In the genomic region with DNA sequence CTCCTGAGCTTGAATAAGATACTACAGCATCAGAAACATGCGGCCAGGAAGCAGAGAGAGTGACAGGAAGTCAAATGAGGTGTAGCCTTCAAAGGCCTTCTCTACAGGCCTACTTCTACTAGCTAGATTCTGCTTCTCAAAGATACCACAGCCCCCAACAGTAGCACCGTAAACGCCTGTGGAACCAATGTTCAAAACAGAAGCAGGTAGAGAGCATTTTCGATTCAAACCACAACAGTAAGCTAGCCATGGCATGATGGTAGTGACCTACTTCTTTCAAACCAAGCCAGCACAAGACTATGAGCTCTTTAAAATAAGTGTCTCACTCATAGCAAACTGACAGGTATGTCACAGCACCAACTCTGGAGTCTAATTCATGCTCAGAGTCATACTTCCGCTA, we compare ENCODE assay signal across 31 mouse cellular contexts.
DNase-seq lines count a peak whose midpoint lies in the region; ATAC-seq lines count a peak whose summit lies in the region.
"Had no signal": no experiment of that assay in that cellular context is flagged by ENCODE, and none has a peak within 500 bp of the region (broad histone marks: within the 10 kb centered on the region; RNA-seq: fewer than 3 reads in every experiment).

No protein-coding gene starts in this region.

- 85% methylated on average over 5 of the region's 5 CpGs for WGBS in liver, embryonic 11.5 days

- H3K27me3 ChIP-seq in liver, embryonic 11.5 days (replicated peaks; ENCODE audit: control insufficient read depth, insufficient read depth, low read length) = no peaks in the 10 kb centered on the region
- H3K27me3 ChIP-seq: embryonic facial prominence, embryonic 13.5 days; forebrain, embryonic 12.5 days; heart, embryonic 15.5 days; intestine, embryonic 15.5 days; limb, embryonic 15.5 days; liver, embryonic 15.5 days had no signal

- no peaks in the 10 kb centered on the region for H3K36me3 ChIP-seq in liver, embryonic 11.5 days (ENCODE audit: control insufficient read depth, insufficient read depth, low read length)
- H3K36me3 ChIP-seq: embryonic facial prominence, embryonic 13.5 days; forebrain, embryonic 12.5 days; heart, embryonic 15.5 days; intestine, embryonic 15.5 days; limb, embryonic 15.5 days; liver, embryonic 15.5 days; midbrain, embryonic 10.5 days had no signal

- H3K4me1 ChIP-seq in liver, embryonic 11.5 days (replicated peaks; ENCODE audit: control insufficient read depth, insufficient read depth, low read length) = no peaks in the 10 kb centered on the region
- H3K4me1 ChIP-seq: embryonic facial prominence, embryonic 13.5 days; forebrain, embryonic 12.5 days; heart, embryonic 15.5 days; intestine, embryonic 15.5 days; limb, embryonic 15.5 days; liver, embryonic 15.5 days had no signal

- no peak overlapping the region for H3K9ac ChIP-seq in liver, embryonic 11.5 days (ENCODE audit: low read depth, low read length)
- H3K9ac ChIP-seq: embryonic facial prominence, embryonic 13.5 days; forebrain, embryonic 12.5 days; heart, embryonic 15.5 days; hindbrain, embryonic 14.5 days; intestine, embryonic 15.5 days; limb, embryonic 15.5 days; liver, embryonic 15.5 days had no signal

- H3K9me3 ChIP-seq in liver, embryonic 11.5 days (ENCODE audit: control insufficient read depth, low read length) = no peaks in the 10 kb centered on the region
- H3K9me3 ChIP-seq: embryonic facial prominence, embryonic 13.5 days; forebrain, embryonic 12.5 days; heart, embryonic 15.5 days; intestine, embryonic 15.5 days; limb, embryonic 15.5 days; liver, embryonic 15.5 days; midbrain, embryonic 10.5 days had no signal

- no peak overlapping the region for H3K4me3 ChIP-seq in liver, embryonic 11.5 days (ENCODE audit: low read depth, low read length)
- H3K4me3 ChIP-seq: embryonic facial prominence, embryonic 13.5 days; erythroblast, embryonic 14.5 days; forebrain, embryonic 12.5 days; heart, embryonic 15.5 days; intestine, embryonic 15.5 days; layer of hippocampus, adult 2 months; left cerebral cortex, adult 2 months; limb, embryonic 15.5 days; liver, embryonic 15.5 days; midbrain, embryonic 10.5 days; myocyte had no signal

- ATAC-seq in neutrophil, adult 5-6 weeks (ENCODE audit: extremely low read depth, insufficient number of reproducible peaks, low FRiP score, poor library complexity, severe bottlenecking) = peak; percentile 53; the same call in 1 of the 2 replicates
- ATAC-seq in liver, embryonic 11.5 days (replicated peaks; ENCODE audit: low FRiP score) = no peak
- ATAC-seq: intestine, embryonic 15.5 days; midbrain, embryonic 16.5 days had no signal

- H3K27ac ChIP-seq in liver, embryonic 11.5 days (ENCODE audit: low read depth, low read length) = no peak overlapping the region
- H3K27ac ChIP-seq: embryonic facial prominence, embryonic 13.5 days; forebrain, embryonic 12.5 days; heart, embryonic 15.5 days; hindbrain, embryonic 14.5 days; intestine, embryonic 15.5 days; layer of hippocampus, adult 2 months; left cerebral cortex, adult 2 months; limb, embryonic 15.5 days; liver, embryonic 15.5 days; macrophage; midbrain, embryonic 10.5 days had no signal

- no peak overlapping the region for H3K4me2 ChIP-seq in liver, embryonic 11.5 days
- H3K4me2 ChIP-seq: embryonic facial prominence, embryonic 13.5 days; forebrain, embryonic 12.5 days; heart, embryonic 15.5 days; hindbrain, embryonic 14.5 days; intestine, embryonic 15.5 days; limb, embryonic 15.5 days; liver, embryonic 15.5 days had no signal

- peak; percentile 69 for DNase-seq in CD4-positive, CD25-positive, alpha-beta regulatory T cell, adult 2 months (ENCODE audit: low read depth, low spot score)
- DNase-seq in T-cell, adult 2 months (ENCODE audit: low spot score) = peak; percentile 85
- peak; percentile 72 for DNase-seq in thymus, postnatal 25 days
- DNase-seq in liver, embryonic 11.5 days (ENCODE audit: low spot score) = no peak
- no peak for DNase-seq in layer of hippocampus, adult 9-11 months
- DNase-seq in yolk sac, embryonic 10.5 days (ENCODE audit: low spot score) = no peak
- DNase-seq: adrenal gland, adult 8-10 months; B cell, adult 2 months; cerebellum, adult 18-20 months; cerebellum, postnatal 25 days; heart, postnatal 4 days; kidney, adult 8-10 months; kidney, postnatal 14 days; left cerebral cortex, postnatal 4 days; right cerebral cortex, adult 18-20 months; right cerebral cortex, postnatal 4 days had no signal

Comparison
In these comparisons a context has a peak if more than half of its experiments do, and no peak if none do; other contexts are left out.
1. DNase-seq: peak in CD4-positive, CD25-positive, alpha-beta regulatory T cell, adult 2 months (single experiment), T-cell, adult 2 months (single experiment) and thymus, postnatal 25 days (single experiment); none in liver, embryonic 11.5 days (single experiment), layer of hippocampus, adult 9-11 months (single experiment) and yolk sac, embryonic 10.5 days (single experiment).